Mouse (Mus musculus): ENCODE data around the gene Zmynd8.
A peak's percentile ranks its signal among the peaks of the same experiment; 100 is the strongest.

Zmynd8 gene

DNA sequence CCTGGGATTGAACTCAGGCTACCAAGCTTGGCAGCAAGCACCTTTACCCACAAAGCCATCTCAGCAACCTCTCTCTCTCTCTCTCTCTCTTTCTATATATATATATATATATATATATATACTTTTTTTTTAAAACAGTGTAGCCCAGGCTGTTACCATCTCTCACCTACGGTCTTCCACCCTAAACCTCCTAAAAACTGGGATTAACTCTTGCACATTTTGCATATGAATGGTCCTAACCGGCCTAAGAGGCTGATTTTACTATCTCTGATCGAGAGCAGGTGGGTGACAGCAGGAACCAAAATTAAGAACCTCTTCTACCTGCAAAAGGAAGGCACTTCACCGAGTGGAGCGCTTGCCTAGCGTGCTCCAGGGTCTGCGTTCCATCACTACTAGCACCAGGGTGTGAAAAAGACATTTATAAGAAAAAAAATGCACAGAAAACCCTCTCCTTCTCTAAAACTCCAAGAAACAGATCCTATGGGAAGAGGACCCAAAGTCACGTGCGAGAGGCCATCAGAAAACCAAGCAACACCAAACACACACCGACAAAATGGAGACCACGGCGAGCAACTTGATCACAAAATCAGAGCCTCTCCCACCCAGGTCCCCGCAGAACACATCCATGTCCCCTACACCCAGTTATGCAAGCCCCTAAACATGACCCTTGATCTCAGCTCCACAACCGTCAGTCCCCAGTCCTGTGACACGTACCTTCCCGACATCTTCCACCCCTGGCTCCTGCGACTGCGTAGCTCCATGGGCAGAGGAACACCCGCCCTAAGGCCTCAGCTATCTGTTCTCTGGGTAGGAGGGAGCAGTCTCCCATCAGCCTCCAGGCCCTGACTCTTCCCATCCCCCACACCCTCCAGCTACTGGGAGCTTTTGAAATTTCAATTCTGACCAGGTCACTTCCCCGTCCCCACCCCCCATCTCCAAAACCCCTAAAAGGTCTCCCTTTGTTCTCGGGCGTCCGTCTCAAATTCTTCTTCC lies at the start of gene Zmynd8:
TSS of gene Zmynd8 (minus strand) at position 815 of the 993 bp plus-strand sequence.
- no peak for DNase-seq (ENCODE audit: low spot score in 2 of 2)

DNA sequence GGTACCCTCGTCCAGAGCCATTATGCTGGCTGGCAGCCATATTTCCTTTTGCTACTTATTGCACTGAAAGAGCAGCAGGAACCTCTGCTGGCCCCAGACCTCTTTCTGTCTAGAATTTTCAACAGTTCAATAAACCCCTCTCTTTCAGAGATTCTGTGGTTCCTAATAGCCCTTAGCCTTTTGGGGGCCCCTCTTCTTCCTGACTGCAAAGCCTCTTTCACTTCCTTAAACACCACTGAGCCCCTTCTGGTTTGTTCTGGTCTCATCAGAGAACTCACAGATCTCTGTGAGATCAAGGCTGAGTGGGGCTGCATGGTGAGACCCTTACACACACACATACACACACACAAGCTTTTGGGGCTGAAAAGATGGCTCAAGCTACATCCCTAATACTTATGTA lies 49.2 kb upstream of the Zmynd8 start:
- DNase-seq (ENCODE audit: low spot score in 2 of 2): no peak

DNA sequence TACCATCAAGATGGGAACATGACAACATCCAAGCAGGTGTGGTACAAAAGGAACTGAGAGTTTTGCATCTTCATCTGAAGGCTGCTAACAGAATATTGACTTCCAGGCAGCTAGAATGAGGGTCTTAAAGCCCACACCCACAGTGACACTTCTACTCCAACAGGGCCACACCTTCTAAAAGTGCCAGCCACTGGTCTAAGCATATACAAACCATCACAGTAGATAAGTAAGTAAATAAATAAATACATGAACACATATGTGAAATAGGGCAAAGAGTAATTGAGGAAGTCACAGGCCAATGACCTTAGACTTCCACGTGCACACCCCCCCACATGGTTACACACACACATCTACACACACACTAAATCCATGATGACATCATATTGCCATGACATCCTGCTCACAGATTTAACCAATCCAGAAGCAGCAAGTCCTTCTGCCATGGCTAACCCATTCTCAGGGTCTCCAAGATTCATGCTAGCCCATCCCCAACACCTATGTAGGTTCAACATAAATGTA lies 47.3 kb upstream of the Zmynd8 start:
- DNase-seq (ENCODE audit: low spot score in 2 of 2): no peak

DNA sequence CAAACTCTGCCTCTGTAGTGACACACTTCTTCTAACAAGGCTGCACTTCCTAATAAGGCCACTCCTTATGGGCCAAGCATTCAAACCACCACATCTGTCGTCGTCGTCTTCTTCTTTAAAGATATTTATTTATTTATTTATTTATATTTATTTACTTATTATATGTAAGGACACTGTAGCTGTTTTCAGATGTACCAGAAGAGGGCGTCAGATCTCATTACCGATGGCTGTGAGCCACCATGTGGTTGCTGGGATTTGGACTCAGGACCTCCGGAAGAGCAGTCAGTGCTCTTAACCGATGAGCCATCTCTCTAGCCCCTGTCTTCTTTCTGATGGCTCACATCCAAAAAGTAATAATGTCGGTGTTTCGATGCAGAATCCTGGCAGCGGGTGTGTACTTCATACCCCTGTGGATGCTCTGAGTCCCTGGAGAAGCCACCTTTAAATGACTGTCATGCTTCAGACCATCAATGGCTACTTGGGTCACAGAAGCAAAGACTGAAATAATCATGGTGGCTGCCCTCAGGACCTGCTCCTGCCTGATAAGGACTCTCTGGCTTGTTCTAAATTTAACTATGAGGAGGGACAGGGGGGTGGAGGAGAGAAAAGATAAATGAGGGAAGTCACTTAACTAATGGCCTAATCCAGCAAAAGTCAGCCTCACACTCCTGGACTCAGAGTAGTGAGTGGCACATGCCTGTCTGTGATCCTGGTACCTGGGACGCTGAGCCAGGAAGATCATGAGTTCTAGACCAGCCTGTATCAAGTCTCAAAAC lies 45.9 kb upstream of the Zmynd8 start:
- DNase-seq (ENCODE audit: low spot score in 2 of 2): no peak

DNA sequence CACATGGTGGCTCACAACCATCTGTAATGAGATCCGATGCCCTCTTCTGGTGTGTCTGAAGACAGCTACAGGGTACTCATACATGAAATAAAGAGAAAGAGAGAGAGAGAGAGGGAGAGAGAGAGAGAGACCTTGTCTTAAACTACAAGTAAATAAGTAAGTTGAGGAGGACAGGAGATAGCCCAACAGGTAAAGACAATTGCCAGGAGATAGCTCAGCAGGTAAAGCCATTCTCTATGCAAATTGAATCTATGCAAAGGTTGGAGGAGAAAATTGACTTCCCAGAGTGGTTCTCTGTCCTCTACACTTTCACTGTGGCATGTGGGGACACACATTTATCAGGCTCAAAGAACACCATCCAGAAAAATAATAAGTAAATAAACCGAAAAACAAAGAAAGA lies 44.3 kb upstream of the Zmynd8 start:
- DNase-seq (ENCODE audit: low spot score in 2 of 2): no peak

DNA sequence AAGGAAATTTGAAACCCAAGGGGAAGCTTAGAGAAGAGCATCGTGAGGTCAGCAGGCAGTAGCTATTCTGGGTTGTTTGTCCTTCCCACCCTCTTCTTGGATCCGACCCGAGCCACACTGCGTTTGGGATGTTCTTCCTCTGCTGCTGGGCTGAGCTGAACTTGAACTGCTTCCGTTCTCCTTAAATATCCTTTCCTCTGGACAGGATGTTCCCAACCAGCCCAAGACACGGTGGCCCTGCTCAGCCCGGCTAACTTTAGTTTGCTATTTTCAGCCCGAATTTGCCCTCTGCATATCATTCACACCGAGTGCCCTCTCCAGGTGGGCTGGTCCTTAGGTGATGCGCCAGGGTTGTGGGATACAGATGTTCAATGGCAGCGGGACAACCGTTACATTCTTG lies 37.3 kb upstream of the Zmynd8 start:
- no peak for DNase-seq (ENCODE audit: low spot score in 2 of 2)

DNA sequence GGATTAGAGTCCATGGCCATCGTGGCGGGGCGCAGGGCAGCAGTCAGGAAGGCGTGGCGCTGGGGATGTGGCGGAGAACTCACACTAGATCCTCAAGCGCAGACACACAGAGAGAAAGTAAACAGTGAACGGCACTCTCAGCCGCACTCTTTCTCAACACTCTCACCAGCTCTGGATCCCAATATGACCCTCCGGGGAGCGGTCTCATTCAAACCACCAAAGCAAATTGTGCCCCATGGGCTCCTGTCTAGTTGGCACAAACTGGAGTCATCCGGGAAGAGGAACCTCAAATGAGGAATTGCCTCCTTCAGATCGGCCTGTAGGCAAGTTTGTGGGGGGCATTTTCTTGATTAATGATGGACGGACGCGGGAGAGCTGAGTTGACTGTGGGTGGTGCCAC lies 28.9 kb upstream of the Zmynd8 start:
- DNase-seq (ENCODE audit: low spot score in 2 of 2): no peak

DNA sequence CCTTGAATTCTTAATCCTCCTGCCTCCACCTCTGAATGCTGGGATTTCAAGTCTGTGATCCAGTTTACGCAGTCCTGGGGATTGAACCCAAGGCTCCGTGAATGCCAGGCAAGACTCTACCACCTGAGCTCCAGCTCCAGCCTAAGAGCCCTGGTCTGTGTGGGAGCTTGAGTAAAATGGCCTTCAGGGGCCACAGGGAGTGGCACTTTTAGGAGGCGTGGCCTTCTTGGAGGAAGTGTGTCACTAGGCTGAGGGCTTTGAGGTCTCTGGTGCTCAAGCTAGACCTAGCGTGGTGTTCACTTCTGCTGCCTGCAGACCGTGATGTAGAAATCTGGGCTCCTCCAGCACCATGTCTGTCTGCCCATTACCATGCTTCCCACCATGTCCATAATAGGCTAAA lies 27.4 kb upstream of the Zmynd8 start:
- no peak for DNase-seq (ENCODE audit: low spot score in 2 of 2)

DNA sequence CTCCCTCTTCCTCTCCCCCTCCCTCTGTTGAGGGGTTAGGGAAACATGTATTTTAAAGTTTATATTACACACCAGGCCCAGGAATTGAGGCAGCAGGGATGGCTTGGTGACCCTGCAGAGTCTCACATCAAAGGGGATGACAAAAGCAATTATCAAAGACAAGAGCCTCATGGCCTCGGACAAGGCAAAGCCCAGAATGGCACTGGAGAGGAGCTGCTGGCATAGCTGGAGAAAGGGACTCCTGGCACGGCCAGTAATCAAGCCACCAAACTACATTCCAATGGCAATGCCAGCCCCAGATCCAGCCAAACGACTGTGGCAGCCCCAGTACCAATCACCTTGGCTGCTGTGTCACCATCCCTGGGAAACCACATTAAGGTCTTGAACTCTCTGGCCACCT lies 26.3 kb upstream of the Zmynd8 start:
- no peak for DNase-seq (ENCODE audit: low spot score in 2 of 2)

DNA sequence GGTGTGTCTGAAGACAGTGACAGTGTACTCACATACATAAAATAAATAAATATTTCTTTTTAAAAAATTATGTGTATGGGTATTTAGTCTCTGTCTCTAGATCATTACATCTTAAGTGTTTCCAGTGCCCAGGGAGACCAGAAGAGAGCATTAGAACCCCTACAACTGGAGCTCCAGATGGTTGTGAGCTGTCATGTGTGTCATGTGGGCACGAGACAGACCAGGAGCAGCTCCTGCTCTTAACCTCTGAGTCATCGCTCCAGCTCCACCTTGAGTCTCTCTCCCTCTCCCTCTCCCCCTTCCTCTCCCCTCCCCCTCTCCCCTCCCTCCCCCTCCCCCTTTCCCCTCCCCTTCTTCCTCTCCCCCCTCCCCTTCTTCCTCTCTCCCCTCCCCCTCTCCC lies 25.9 kb upstream of the Zmynd8 start:
- DNase-seq (ENCODE audit: low spot score in 2 of 2): no peak

DNA sequence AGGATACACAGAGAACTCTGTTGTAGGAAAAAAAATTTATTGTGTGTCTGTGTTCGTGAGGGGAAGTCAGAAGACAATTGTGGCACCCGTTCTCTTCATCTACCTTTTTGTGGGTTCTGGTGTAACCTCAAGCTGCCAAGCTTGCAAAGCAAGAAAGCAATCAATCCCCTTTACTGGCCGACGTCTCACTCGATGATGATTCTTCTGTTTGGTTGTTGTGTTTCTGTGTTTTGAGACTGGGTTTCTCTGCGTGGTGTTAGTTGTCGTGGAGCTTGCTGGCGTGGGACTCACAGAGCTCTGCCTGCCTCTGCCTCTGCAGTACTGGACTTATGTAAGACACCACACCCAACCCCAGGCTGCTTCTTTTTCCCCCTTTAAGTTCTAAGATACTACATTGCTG lies 24.9 kb upstream of the Zmynd8 start:
- no peak for DNase-seq (ENCODE audit: low spot score in 2 of 2)

DNA sequence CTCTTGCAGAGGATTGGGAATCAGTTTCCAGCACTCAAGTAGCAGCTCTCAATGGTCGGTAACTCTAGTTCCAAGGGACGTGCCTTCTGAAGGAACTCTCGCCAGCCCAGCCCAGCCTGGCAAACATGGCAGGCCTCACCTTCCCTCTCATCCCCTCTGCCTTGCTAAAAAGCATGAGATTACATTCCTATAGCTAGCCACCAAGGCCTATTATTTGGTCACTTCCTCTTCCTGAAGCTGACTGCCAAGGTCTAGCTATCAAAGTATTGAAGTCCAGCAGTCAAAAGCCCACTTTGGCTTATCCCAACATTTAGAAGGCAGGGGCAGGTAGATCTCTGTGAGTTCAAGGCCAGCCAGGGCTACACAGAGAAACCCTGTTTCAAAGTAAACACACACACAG lies 24.2 kb upstream of the Zmynd8 start:
- DNase-seq (ENCODE audit: low spot score in 2 of 2): no peak

DNA sequence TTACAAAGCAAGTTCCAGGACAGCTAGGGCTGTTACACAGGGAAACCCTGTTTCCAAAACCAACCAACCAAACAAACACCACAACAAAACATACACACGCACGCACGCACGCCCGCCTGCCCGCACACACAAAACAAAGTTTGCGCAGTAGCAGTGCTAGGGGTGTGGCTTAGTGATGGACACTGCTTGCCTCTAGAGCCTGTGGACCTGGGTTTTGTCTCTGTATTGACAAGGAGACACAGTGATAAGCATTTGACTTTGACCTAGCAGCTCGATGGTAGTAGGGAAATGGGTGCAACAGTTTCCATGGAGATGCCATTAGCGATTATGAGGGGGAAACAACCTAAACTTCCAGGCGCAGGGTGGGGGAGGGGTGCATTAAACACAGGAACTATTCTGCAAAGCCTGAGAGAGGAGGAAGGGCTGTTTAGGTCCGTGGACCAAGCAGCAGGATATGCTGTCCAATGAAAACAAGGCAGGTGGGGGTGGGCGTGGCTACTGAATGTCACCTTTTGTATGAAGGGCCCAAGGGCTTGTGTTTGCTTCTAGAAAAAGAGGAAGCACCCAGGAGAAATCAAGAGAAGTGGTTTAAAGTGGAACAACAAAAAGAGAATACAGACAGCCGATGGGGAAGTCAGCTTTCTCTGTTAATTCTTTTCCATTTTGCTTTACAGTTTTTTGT lies 23.4 kb upstream of the Zmynd8 start:
- DNase-seq (ENCODE audit: low spot score in 2 of 2): no peak

DNA sequence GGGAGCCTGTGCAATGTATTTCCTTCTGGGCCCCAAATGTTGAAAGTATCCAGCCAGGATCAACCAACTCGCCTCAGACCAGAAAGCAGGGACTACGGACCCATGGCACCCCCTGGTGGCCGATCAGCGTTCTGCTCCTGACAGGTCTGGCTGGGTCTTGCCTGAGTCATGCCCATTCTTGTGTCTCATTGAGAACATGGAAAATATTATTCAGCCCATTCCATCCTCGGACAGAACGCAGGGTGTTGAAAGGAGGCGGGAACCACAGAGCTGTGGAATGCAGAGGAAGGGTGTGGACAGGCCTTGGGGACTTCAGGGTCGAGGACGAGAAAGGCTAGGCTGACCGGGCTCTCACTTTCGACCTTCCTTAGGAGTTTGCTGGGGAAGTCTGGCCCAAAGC lies 15.5 kb upstream of the Zmynd8 start:
- DNase-seq (ENCODE audit: low spot score in 2 of 2): peak; percentile 96

DNA sequence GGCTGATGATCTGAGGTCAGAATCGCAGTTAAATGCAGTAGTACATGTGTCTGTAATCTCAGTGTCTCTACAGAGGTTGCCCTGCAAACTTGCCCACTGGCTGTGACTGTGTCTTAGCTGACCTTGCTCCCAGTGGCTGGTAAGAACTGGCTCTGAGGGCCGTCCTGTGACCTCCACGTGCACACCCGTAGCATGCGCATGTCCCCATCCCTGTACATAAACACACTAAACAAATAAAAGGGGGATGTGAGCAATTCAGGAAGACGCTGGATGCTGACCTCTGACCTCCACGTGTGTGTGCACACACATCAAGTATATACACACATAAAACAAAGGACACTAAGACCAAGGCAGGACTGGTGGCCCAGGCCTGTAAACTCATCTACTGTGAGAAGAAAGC lies 14.3 kb upstream of the Zmynd8 start:
- DNase-seq (ENCODE audit: low spot score in 2 of 2): no peak

DNA sequence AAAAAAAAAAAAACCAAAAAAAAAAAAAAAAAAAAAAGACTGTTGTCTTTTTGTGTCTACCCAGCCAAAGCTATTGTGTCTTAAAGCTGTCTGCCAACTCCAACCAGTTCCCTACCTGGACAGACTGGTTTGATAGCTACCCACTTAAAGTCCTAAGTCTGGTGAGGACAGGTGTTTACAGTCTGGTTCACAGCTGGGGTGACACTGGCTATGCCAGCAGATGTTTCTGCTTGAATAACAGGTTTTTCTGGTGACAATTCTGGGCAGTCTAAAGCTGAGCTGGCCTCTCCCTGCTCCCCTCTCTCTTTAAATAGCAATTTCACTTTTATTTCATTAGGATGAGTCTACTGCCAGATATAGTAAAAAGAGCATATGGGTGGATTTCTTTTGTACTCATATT lies 10.9 kb upstream of the Zmynd8 start:
- DNase-seq (ENCODE audit: low spot score in 2 of 2): no peak

DNA sequence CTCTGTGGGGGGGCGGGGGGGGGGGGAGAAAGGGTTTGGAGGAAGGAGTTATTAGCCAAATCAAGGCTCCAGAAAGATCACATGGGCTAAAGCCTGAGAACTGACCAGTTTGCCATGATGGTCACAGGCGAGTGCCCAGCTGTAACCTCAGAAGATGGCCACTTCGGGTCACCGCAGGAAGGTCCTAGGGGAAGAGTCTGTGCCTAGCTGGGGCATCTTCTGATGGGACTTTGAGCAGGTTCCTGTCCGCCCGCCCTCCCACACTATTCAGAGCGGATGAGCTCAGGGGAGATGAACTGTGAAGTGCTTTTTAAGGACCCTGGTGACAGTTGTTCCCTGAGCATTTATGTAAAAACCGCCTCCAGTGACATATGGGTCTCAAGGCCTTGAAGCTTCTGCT lies 8.4 kb upstream of the Zmynd8 start:
- DNase-seq (ENCODE audit: low spot score in 2 of 2): no peak

DNA sequence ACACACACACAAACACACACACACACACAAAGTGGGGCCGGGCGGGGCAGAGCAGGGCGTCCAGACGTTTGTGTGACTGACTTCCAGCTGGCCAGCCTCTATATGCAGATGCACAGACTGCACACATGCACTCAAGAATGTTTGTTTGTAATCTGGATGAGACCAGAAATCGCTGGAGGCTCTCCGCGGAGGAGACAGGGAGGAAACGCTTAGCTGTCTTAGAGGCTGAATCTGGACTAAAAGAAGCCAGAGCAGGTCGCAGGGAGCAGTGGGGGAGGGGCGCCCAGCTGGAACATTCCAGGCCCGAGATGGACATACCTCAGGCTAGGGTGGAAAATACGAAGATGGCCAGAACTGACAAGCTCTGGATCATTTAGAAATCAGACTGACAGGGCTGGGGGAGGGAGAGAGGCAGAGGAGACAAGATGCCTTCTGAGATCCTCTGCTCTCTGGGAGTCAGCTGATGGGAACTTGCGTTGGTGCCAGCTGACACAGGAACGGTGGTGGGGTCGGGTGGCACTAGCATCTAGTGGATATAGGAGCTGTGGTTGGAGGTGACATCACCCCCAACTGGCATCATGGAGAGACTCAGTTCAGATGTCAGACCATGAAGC lies 7.6 kb upstream of the Zmynd8 start:
- no peak for DNase-seq (ENCODE audit: low spot score in 2 of 2)

DNA sequence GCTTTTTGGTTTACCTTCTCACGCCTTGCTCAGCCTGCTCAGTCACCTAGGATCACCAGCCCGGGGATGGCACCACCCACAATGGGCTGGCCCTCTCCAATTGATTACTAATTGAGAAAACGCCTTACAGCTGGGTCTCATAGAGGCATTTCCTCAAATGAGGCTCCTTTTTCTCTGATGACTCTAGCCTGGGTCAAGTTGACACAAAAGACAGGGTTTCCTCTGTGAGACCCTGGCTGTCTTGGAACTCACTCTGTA lies 2.2 kb upstream of the Zmynd8 start:
- no peak for DNase-seq (ENCODE audit: low spot score in 2 of 2)

DNA sequence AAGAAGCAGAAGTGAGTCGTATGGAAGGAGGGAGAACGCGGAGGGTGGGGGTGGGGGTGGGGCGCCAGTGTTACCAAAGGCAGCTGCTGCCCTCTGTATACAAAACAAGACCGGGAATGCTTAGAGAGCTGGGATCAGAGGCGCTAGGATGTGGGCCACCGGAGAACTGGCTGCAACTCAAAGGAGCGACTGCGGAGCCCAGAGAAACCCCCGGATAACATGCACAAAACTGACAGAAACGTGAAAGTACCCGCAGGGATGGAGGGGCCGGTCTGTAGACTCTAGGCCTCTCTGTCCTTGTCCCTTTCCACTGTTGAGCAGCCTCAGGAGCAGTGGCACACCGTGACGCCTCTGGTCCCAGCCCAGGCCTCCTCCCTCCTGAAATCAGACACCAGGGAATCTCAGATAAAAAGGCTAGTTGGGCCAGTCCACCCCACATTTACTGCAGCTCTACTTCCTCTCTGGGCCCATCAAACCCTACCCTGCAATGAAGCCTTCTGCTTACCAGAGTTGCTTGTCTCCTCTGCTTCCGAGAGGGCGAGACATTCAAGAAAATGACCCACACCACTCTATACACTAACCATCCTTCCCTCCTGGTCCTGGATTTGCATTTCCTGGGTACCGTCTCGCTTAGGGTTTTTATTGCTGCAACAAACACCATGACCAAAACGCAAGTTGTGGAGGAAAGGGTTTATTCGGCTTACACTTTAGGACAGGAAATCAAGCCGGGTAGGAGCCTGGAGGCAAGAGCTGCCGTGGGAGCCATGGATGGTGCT lies 1.7 kb upstream of the Zmynd8 start:
- no peak for DNase-seq (ENCODE audit: low spot score in 2 of 2)

DNA sequence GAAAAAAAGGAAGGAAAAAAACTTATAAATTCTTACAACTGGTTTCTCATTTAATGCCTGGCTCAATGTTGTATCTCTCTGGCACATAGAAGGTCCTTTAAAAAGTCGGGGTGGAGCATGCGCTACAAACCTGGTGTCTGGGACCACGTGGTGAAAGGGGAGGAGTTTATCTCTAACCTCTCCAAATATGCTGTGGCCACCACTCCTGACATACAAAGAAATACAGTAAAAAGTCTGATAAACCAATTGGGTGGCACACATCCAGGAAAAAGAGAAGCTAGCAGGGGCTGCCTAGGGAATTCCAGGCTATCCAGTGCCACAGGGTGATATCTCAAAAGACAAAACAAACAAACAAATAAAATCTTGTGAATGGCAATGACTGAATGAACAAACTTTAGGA lies 1.1 kb upstream of the Zmynd8 start:
- DNase-seq (ENCODE audit: low spot score in 2 of 2): no peak

Data from right cerebral cortex, adult 2 months (tissue).